Mouse (Mus musculus) limb, embryonic 15.5 days (tissue): ENCODE results near the gene Hesx1. TPM values are rescaled to one million over a fixed set of nuclear protein-coding genes. Genes with fewer than 3 reads are reported as not detected.

Experiments used
- ATAC-seq: fragments of 200-750 bp; cut with Nextera tagmentation; 2 replicates; pipeline ENCODE4 v1.8.0; 2017; ENCODE audit warnings: low read depth, moderate TSS enrichment; ENCODE audit not compliant: insufficient number of reproducible peaks, low FRiP score, low TSS enrichment
- H3K27ac ChIP-seq: fragments of 300-500 bp; sonication (generic); 2 replicates; pipeline ENCODE4 v1.5.1; 2015; ENCODE audit warnings: moderate library complexity, mild to moderate bottlenecking, inconsistent platforms
- H3K27me3 ChIP-seq: fragments of 300-500 bp; sonication (generic); 2 replicates; pipeline ENCODE4 v1.6.1; 2015; ENCODE audit warnings: inconsistent platforms
- H3K36me3 ChIP-seq: fragments of 300-500 bp; sonication (generic); 2 replicates; pipeline ENCODE4 v1.6.1; 2015; ENCODE audit warnings: inconsistent platforms
- H3K4me1 ChIP-seq: fragments of 300-500 bp; sonication (generic); 2 replicates; pipeline ENCODE4 v1.6.1; 2015; ENCODE audit warnings: inconsistent platforms
- H3K4me2 ChIP-seq: fragments of 300-500 bp; sonication (generic); 2 replicates; pipeline ENCODE4 v1.6.1; 2015; ENCODE audit warnings: mild to moderate bottlenecking, inconsistent platforms
- H3K4me3 ChIP-seq: fragments of 300-500 bp; sonication (generic); 2 replicates; pipeline ENCODE4 v1.5.1; 2015; ENCODE audit warnings: mild to moderate bottlenecking, inconsistent platforms
- H3K9ac ChIP-seq: fragments of 300-500 bp; sonication (generic); 2 replicates; pipeline ENCODE4 v1.6.1; 2015; ENCODE audit warnings: inconsistent platforms
- H3K9me3 ChIP-seq: fragments of 300-500 bp; sonication (generic); 2 replicates; pipeline ENCODE4 v1.6.1; 2016; ENCODE audit warnings: inconsistent platforms
- WGBS: fragments of 180-500 bp; shearing (Covaris S2); methylation state at CpG from one replicate; pipeline ENCODE4 v1.1.7; 2015; 5-methylcytosine and 5-hydroxymethylcytosine counted together
- polyA plus RNA-seq: library from polyadenylated mRNA; unstranded; fragments of >200 nt; fragmentation: Nextera tagmentation; extraction: Ambion mirVana; gene quantifications from 2 replicates; pipeline ENCODE4 v1.2.1, GENCODE M21; 2015

Gene Hesx1
- polyA plus RNA-seq, 1 experiment from 2014 or later, result not detected

DNA sequence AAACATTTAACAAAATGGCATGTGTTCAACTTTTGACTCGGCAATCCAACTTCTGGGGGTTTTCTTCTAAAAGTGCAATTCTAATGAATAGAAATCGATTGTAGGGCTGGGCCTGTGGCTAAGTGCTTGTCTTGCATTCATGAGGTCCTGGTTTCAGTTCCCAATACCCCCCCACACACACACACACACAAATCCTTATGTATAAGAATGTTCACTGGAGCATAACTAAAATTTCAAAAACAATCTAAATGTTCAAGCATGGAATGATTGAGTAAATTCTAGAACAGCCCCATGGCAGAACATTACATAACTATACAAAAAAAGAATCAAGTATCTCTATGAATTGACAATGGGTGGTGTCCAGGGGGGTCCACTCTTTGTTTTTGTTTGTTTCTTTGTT, 23.7 kb downstream of the Hesx1 start:
- no peak overlapping the region for H3K4me2 ChIP-seq
- ATAC-seq, result no peak
- no peak overlapping the region for H3K27ac ChIP-seq
- 88% methylated on average over 2 of the region's 2 CpGs for WGBS
- H3K27me3 ChIP-seq, result no peaks in the 10 kb centered on the region
- no peaks in the 10 kb centered on the region for H3K4me1 ChIP-seq
- no peak overlapping the region for H3K4me3 ChIP-seq
- no peak overlapping the region for H3K9ac ChIP-seq
- H3K9me3 ChIP-seq, result no peaks in the 10 kb centered on the region
- H3K36me3 ChIP-seq, result no peaks in the 10 kb centered on the region

DNA sequence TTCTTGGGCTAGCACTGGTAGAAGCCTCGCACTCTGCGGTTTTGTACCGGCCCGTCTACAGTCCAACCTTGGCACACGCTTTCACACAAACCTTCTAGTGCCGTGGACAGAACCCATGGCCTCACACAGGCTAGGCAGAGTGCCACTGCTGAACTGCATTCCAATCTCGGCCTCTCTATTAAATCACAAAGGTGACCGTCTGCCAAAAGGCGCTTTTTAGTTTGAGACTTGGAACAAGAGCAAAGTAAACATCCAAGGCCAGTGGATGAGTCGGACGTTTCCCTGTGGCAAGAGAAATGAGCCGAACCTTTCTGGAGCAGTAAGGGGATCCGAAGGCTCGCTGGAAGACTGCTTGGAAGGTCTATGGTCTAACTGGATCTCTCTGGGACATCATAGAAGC, 25.6 kb downstream of the Hesx1 start:
- WGBS, result 68% methylated on average over 14 of the region's 14 CpGs
- Histone ChIP-seq H3K27ac (no peak overlapping the region), H3K9me3 (no peaks in the 10 kb centered on the region), H3K4me3 (no peak overlapping the region), H3K9ac (no peak overlapping the region), H3K4me1 (no peaks in the 10 kb centered on the region), H3K36me3 (no peaks in the 10 kb centered on the region), H3K27me3 (no peaks in the 10 kb centered on the region), H3K4me2 (no peak overlapping the region)
- no peak for ATAC-seq

DNA sequence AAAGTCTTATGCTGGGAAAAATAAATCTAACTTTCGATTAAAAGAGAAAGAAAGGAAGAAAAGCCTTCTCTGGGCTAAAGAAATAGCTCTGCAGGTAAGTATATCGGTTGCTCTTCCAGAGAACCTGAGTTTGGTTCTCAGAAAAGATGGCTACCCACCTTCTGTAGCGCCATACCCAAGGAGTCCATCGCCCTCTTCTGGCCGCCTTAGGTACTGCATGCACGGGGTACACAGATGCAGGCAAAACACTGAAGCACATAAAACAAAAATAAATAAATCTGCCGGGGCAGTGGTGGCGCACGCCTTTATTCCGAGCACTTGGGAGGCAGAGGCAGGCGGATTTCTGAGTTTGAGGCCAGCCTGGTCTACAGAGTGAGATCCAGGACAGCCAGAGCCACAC, 28.7 kb downstream of the Hesx1 start:
- WGBS, result 42% methylated on average over 11 of the region's 11 CpGs

DNA sequence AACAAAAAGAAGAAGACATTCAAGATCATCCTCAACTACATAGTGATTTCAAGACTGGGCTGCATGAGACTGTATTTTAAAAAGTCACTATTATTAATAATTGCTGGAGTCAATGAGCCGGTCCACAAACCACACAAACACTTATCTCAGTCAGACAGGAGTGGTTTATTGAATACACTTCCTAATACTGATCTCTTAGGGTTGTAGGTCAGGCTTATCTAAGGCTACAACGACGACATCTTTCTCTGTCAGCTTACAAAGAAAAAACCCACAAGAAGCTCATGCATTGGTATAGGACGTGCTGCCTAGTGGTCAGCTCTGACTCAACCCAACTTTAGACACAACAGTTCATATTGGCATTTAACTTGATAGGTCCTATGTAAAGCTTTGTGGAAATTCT, 30.4 kb downstream of the Hesx1 start:
- WGBS, result 83% methylated on average over 4 of the region's 4 CpGs
- no peak overlapping the region for H3K4me3 ChIP-seq
- no peak overlapping the region for H3K9ac ChIP-seq
- no peaks in the 10 kb centered on the region for H3K9me3 ChIP-seq
- H3K4me1 ChIP-seq, result peaks cover 3% of the 10 kb centered on the region
- H3K4me2 ChIP-seq, result no peak overlapping the region
- ATAC-seq, result no peak
- no peaks in the 10 kb centered on the region for H3K27me3 ChIP-seq
- H3K27ac ChIP-seq, result no peak overlapping the region
- no peaks in the 10 kb centered on the region for H3K36me3 ChIP-seq

More for the DNA sequence above, 28.7 kb downstream of the Hesx1 start:
- no peak overlapping the region for H3K4me3 ChIP-seq
- no peak overlapping the region for H3K9ac ChIP-seq
- H3K36me3 ChIP-seq, result no peaks in the 10 kb centered on the region
- no peak for ATAC-seq
- no peaks in the 10 kb centered on the region for H3K9me3 ChIP-seq
- H3K4me2 ChIP-seq, result no peak overlapping the region
- no peaks in the 10 kb centered on the region for H3K4me1 ChIP-seq
- H3K27ac ChIP-seq, result no peak overlapping the region
- no peaks in the 10 kb centered on the region for H3K27me3 ChIP-seq

GRCm38 (mm10) chr14:27029771-27030173, 35.6 kb downstream of the Hesx1 start:
- 3% methylated on average over 15 of the region's 15 CpGs for WGBS
- Histone ChIP-seq H3K27me3 (no peaks in the 10 kb centered on the region), H3K4me1 (peaks cover 4% of the 10 kb centered on the region), H3K4me2 (no peak overlapping the region), H3K36me3 (no peaks in the 10 kb centered on the region), H3K4me3 (no peak overlapping the region), H3K9ac (no peak overlapping the region), H3K27ac (no peak overlapping the region), H3K9me3 (no peaks in the 10 kb centered on the region)
- ATAC-seq, result no peak

DNA sequence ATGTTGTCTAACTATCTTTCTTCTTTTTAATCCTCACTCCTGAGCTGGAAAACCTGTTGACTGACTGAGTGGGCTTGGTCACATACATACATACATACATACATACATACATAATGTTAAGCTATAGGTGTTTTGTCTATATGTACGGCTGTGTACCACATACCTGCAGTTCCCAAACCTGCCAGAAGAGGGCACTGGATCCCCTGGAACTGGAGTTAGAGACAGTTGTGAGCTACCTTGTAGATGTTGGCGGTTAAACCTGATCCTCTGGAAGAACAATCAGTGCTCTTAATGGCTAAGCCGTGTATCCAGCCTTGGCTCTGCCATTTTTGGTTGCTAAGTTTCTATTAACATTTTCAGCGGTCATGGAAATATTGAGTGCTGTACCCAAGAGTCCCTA, 36.9 kb downstream of the Hesx1 start:
- ATAC-seq, result no peak
- WGBS, result 20% methylated on average over 4 of the region's 4 CpGs
- no peaks in the 10 kb centered on the region for H3K9me3 ChIP-seq

GRCm38 (mm10) chr14:27037513-27037912, 43.3 kb downstream of the Hesx1 start:
- 31% methylated on average over 1 of the region's 1 CpGs for WGBS
- H3K27ac ChIP-seq, result no peak overlapping the region
- no peak overlapping the region for H3K4me2 ChIP-seq
- no peak for ATAC-seq
- H3K4me3 ChIP-seq, result no peak overlapping the region
- H3K4me1 ChIP-seq, result peaks cover 28% of the 10 kb centered on the region
- no peak overlapping the region for H3K9ac ChIP-seq
- H3K36me3 ChIP-seq, result no peaks in the 10 kb centered on the region
- no peaks in the 10 kb centered on the region for H3K9me3 ChIP-seq
- H3K27me3 ChIP-seq, result no peaks in the 10 kb centered on the region

More for the DNA sequence above, 36.9 kb downstream of the Hesx1 start:
- H3K36me3 ChIP-seq, result no peaks in the 10 kb centered on the region
- no peak overlapping the region for H3K9ac ChIP-seq
- no peak overlapping the region for H3K4me2 ChIP-seq
- no peak overlapping the region for H3K27ac ChIP-seq
- H3K4me1 ChIP-seq, result peaks cover 4% of the 10 kb centered on the region
- no peaks in the 10 kb centered on the region for H3K27me3 ChIP-seq
- no peak overlapping the region for H3K4me3 ChIP-seq

GRCm38 (mm10) chr14:27038783-27039182, 44.6 kb downstream of the Hesx1 start, which contains the start of gene Il17rd:
Il17rd (plus strand) TSS chr14:27038941.
- ATAC-seq, result peak; percentile 86
- peak within 1 kb of the TSS; percentile 99 for H3K4me3 ChIP-seq
- 0% methylated on average over 29 of the region's 29 CpGs for WGBS

GRCm38 (mm10) chr14:27039281-27040248, 45.3 kb downstream of the Hesx1 start:
- Histone ChIP-seq H3K4me3 (peak overlapping the region; percentile 99), H3K27me3 (no peaks in the 10 kb centered on the region), H3K36me3 (no peaks in the 10 kb centered on the region), H3K4me2 (peak overlapping the region; percentile 90), H3K27ac (peak overlapping the region; percentile 90), H3K4me1 (peaks cover 49% of the 10 kb centered on the region), H3K9me3 (no peaks in the 10 kb centered on the region), H3K9ac (peak overlapping the region; percentile 83)
- WGBS, result 1% methylated on average over 59 of the region's 59 CpGs
- 0 out of 2 replicates have a peak, but pooled peaks have one; percentile 30 for ATAC-seq

More at GRCm38 (mm10) chr14:27038783-27039182, 44.6 kb downstream of the Hesx1 start, which contains the start of gene Il17rd:
- Histone ChIP-seq H3K4me1 (peaks cover 41% of the 10 kb centered on the region), H3K9me3 (no peaks in the 10 kb centered on the region), H3K4me2 (peak within 1 kb of the TSS; percentile 90), H3K36me3 (no peaks in the 10 kb centered on the region), H3K27me3 (no peaks in the 10 kb centered on the region), H3K9ac (peak within 1 kb of the TSS; percentile 83), H3K27ac (peak within 1 kb of the TSS; percentile 90)

- Histone ChIP-seq H3K9me3 (no peaks in the 10 kb centered on the region), H3K27me3 (no peaks in the 10 kb centered on the region), H3K27ac (peak overlapping the region; percentile 90), H3K36me3 (no peaks in the 10 kb centered on the region), H3K4me2 (peak overlapping the region; percentile 90), H3K9ac (no peak overlapping the region), H3K4me1 (peaks cover 56% of the 10 kb centered on the region), H3K4me3 (peak overlapping the region; percentile 99)
- WGBS, result 13% methylated on average over 12 of the region's 12 CpGs
- no peak for ATAC-seq
Observed at GRCm38 (mm10) chr14:27040451-27040850, 46.2 kb downstream of the Hesx1 start.

DNA sequence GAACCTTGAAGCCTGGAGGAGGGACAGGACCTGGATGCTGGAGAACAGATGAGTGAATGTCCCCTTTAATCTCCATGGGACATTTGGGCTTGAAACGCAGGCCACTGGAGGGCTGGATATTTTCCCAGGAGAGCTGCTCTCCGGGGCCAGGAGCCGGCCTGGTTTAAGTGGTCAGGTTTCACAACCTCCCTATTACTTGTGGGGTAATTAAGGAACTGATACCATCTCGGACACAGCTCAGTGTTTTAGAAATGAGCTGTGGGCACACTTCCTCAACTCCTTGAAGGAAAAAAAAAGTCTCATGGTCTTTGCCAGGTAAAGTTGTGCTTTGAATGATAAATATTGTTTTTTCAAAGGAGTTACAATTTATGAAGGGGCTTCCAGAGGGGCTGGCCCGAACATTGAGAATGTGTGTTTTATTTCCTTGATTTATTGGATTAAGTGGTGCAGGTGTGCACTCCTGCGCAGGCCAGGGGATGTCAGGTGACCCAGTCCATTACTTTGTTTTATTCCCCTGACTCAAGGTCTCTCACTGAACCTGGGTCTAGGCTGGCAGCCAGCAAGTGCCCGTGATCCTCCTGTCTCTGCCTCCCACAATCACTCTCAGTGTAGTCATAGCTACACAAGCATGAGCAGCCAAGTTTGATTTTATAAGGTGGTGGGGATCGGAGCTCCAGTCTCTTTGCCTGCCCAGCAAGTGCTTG, 48.2 kb downstream of the Hesx1 start:
- no peaks in the 10 kb centered on the region for H3K27me3 ChIP-seq
- no peaks in the 10 kb centered on the region for H3K9me3 ChIP-seq
- no peak overlapping the region for H3K9ac ChIP-seq
- no peak overlapping the region for H3K4me2 ChIP-seq
- no peaks in the 10 kb centered on the region for H3K36me3 ChIP-seq
- no peak for ATAC-seq
- 23% methylated on average over 8 of the region's 8 CpGs for WGBS
- no peak overlapping the region for H3K4me3 ChIP-seq
- peaks cover 74% of the 10 kb centered on the region for H3K4me1 ChIP-seq
- peak overlapping the region; percentile 77; the same call in 1 of the 2 replicates for H3K27ac ChIP-seq

- H3K27ac ChIP-seq, result peak overlapping the region; percentile 77
- WGBS, result 33% methylated on average over 5 of the region's 5 CpGs
- no peak overlapping the region for H3K4me3 ChIP-seq
Observed at GRCm38 (mm10) chr14:27043416-27043815, 49.2 kb downstream of the Hesx1 start.

More at GRCm38 (mm10) chr14:27043416-27043815, 49.2 kb downstream of the Hesx1 start:
- no peaks in the 10 kb centered on the region for H3K9me3 ChIP-seq
- ATAC-seq, result no peak
- 0 out of 2 replicates have a peak overlapping the region, but pooled peaks have one; percentile 22 for H3K4me2 ChIP-seq
- peaks cover 83% of the 10 kb centered on the region for H3K4me1 ChIP-seq
- no peak overlapping the region for H3K9ac ChIP-seq
- H3K36me3 ChIP-seq, result no peaks in the 10 kb centered on the region
- H3K27me3 ChIP-seq, result no peaks in the 10 kb centered on the region
